Mouse (Mus musculus) B cell, adult 67 days (primary cell): Measurements from ENCODE around the gene Tmprss11c. TPM values are rescaled to one million over a fixed set of nuclear protein-coding genes. Genes with fewer than 3 reads are reported as not detected.

Source experiments
- total RNA-seq, 2 experiments: library from RNA; stranded (reverse); gene quantifications; 4 replicates each; pipeline ENCODE4 v1.2.4; 2023

Gene Tmprss11c
- total RNA-seq: not detected

GRCm38 (mm10) chr5:86289208-86289607, at the start of gene Tmprss11c:
Tmprss11c (minus strand) TSS chr5:86289308.

GRCm38 (mm10) chr5:86197801-86198200, 91.3 kb downstream of the Tmprss11c start, which contains the start of gene Gnrhr:
Gnrhr (minus strand) TSS chr5:86197901.

Other genes with a start within 250 kb of the Tmprss11c start
- gene Cenpc1, start 223.7 kb downstream of the Tmprss11c start, total RNA-seq: 10 to 100 TPM; 24.0 to 26.5 TPM
- 100 to 1,000 TPM; 283 to 334 TPM for gene Stap1, start 217.6 kb downstream of the Tmprss11c start, total RNA-seq
- 10 to 100 TPM; 21.4 to 22.9 TPM for gene Uba6, start 116.5 kb downstream of the Tmprss11c start, total RNA-seq
- gene Gnrhr, start 91.4 kb downstream of the Tmprss11c start, total RNA-seq: not detected
- gene Tmprss11d, start 84.1 kb upstream of the Tmprss11c start, total RNA-seq: not detected
- not detected for gene Tmprss11a, start 179.7 kb upstream of the Tmprss11c start, total RNA-seq
- not detected for gene Tmprss11g, start 229.3 kb upstream of the Tmprss11c start, total RNA-seq